Mouse (Mus musculus) heart, embryonic 10.5 days (tissue): ENCODE data around the gene Psme3. TPM values are rescaled to one million over a fixed set of nuclear protein-coding genes. Genes with fewer than 3 reads are reported as not detected.
A peak's percentile ranks its signal among the peaks of the same experiment; 100 is the strongest.
"Not testable (repeated sequence)": the region's sequence is repeated elsewhere in the genome, so short reads cannot be mapped to it uniquely, and the experiment has no call there.

Experiments used
- DNase-seq: peaks from one replicate; pipeline ENCODE4 v3.0.0-alpha.2; 2017; ENCODE audit warnings: low spot score
- H3K27ac ChIP-seq: fragments of 300-500 bp; sonication (generic); 2 replicates; pipeline ENCODE4 v1.5.1; 2016; ENCODE audit warnings: mild to moderate bottlenecking
- H3K27me3 ChIP-seq: fragments of 300-500 bp; sonication (generic); 2 replicates; pipeline ENCODE4 v1.6.1; 2016; ENCODE audit warnings: mild to moderate bottlenecking; ENCODE audit not compliant: poor library complexity, insufficient read depth, severe bottlenecking
- H3K36me3 ChIP-seq: fragments of 300-500 bp; sonication (generic); 2 replicates; pipeline ENCODE4 v1.6.1; 2016; ENCODE audit warnings: mild to moderate bottlenecking, moderate library complexity
- H3K4me1 ChIP-seq: fragments of 300-500 bp; sonication (generic); 2 replicates; pipeline ENCODE4 v1.6.1; 2016; ENCODE audit warnings: mild to moderate bottlenecking
- H3K4me3 ChIP-seq: fragments of 300-500 bp; sonication (generic); 2 replicates; pipeline ENCODE4 v1.5.1; 2016; ENCODE audit warnings: mild to moderate bottlenecking, moderate library complexity
- H3K9me3 ChIP-seq: fragments of 300-500 bp; sonication (generic); 2 replicates; pipeline ENCODE4 v1.6.1; 2016; ENCODE audit warnings: mild to moderate bottlenecking, moderate library complexity
- WGBS: fragments of 180-500 bp; shearing (Covaris S2); methylation state at CpG from one replicate; pipeline ENCODE4 v1.1.7; 2016; 5-methylcytosine and 5-hydroxymethylcytosine counted together
- polyA plus RNA-seq: library from polyadenylated mRNA; unstranded; fragments of >200 nt; fragmentation: Nextera tagmentation; extraction: Ambion mirVana; gene quantifications from 2 replicates; pipeline ENCODE4 v1.2.1, GENCODE M21; 2016

The Psme3 gene
- polyA plus RNA-seq, 1 experiment from 2014 or later = 177 TPM

GRCm38 (mm10) chr11:101324763-101325162 lies 8.8 kb downstream of the Psme3 start, which contains the start of gene Aoc2:
Gene Aoc2 (plus strand): TSS chr11:101325063.
- no peak within 1 kb of the TSS for H3K4me3 ChIP-seq
- no peaks in the 10 kb centered on the region for H3K9me3 ChIP-seq
- peaks cover 69% of the 10 kb centered on the region for H3K36me3 ChIP-seq
- no peak for DNase-seq
- H3K27ac ChIP-seq = no peak within 1 kb of the TSS
- H3K4me1 ChIP-seq = no peaks in the 10 kb centered on the region
- H3K27me3 ChIP-seq = no peaks in the 10 kb centered on the region
- WGBS = 92% methylated on average over 5 of the region's 5 CpGs

DNA sequence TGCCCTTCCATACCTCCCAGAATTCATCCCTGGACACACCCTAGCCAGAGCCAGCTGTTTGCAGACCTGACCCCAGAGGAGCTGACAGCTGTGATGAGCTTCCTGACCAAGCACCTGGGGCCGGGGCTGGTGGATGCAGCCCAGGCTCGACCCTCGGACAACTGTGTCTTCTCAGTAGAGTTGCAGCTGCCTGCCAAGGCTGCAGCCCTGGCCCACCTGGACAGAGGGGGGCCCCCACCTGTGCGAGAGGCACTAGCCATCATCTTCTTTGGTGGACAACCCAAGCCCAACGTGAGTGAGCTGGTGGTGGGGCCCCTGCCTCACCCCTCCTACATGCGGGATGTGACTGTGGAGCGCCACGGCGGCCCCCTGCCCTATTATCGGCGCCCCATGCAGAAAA lies 9.2 kb downstream of the Psme3 start:
- not testable (repeated sequence) for H3K9me3 ChIP-seq, H3K27ac ChIP-seq, H3K4me1 ChIP-seq, H3K4me3 ChIP-seq, DNase-seq, H3K27me3 ChIP-seq
- 91% methylated on average over 11 of the region's 11 CpGs for WGBS
- peaks cover 64% of the 10 kb centered on the region for H3K36me3 ChIP-seq

GRCm38 (mm10) chr11:101326147-101326546 lies 10.1 kb downstream of the Psme3 start:
- Histone ChIP-seq H3K27ac (no peak overlapping the region), H3K4me1 (peaks cover 6% of the 10 kb centered on the region; the same call in 1 of the 2 replicates), H3K27me3 (no peaks in the 10 kb centered on the region), H3K4me3 (no peak overlapping the region), H3K36me3 (peaks cover 55% of the 10 kb centered on the region), H3K9me3 (no peaks in the 10 kb centered on the region)
- DNase-seq = no peak
- WGBS = 80% methylated on average over 11 of the region's 11 CpGs

GRCm38 (mm10) chr11:101327311-101327710 lies 11.3 kb downstream of the Psme3 start:
- Histone ChIP-seq H3K9me3 (no peaks in the 10 kb centered on the region), H3K4me1 (peaks cover 6% of the 10 kb centered on the region; the same call in 1 of the 2 replicates), H3K36me3 (peaks cover 43% of the 10 kb centered on the region), H3K27me3 (no peaks in the 10 kb centered on the region), H3K27ac (no peak overlapping the region), H3K4me3 (no peak overlapping the region)
- DNase-seq = no peak
- WGBS = 48% methylated on average over 3 of the region's 3 CpGs

GRCm38 (mm10) chr11:101328941-101329635 lies 13.1 kb downstream of the Psme3 start:
- no peak overlapping the region for H3K4me3 ChIP-seq
- 0 out of 2 replicates have a peak overlapping the region, but pooled peaks have one; percentile 3 for H3K27ac ChIP-seq
- H3K36me3 ChIP-seq = peaks cover 25% of the 10 kb centered on the region
- peaks cover 11% of the 10 kb centered on the region for H3K4me1 ChIP-seq
- 80% methylated on average over 6 of the region's 6 CpGs for WGBS
- H3K27me3 ChIP-seq = no peaks in the 10 kb centered on the region
- no peaks in the 10 kb centered on the region for H3K9me3 ChIP-seq
- DNase-seq = no peak

- H3K27ac ChIP-seq = no peak within 1 kb of the TSS
- no peaks in the 10 kb centered on the region for H3K27me3 ChIP-seq
- H3K4me1 ChIP-seq = peaks cover 18% of the 10 kb centered on the region
- H3K9me3 ChIP-seq = no peaks in the 10 kb centered on the region
- 0 out of 2 replicates have a peak within 1 kb of the TSS, but pooled peaks have one; percentile 8 for H3K4me3 ChIP-seq
- WGBS = 55% methylated on average over 7 of the region's 7 CpGs
- DNase-seq = no peak
- H3K36me3 ChIP-seq = peaks cover 12% of the 10 kb centered on the region
Observed at GRCm38 (mm10) chr11:101330371-101330924, 14.4 kb downstream of the Psme3 start, which contains the start of gene Aoc3. Gene Aoc3 (plus strand): TSS chr11:101330605.

- H3K27ac ChIP-seq, DNase-seq, H3K36me3 ChIP-seq, H3K27me3 ChIP-seq, H3K9me3 ChIP-seq: not testable (repeated sequence)
- 0 out of 2 replicates have a peak overlapping the region, but pooled peaks have one; percentile 8 for H3K4me3 ChIP-seq
- peaks cover 18% of the 10 kb centered on the region for H3K4me1 ChIP-seq
- WGBS = 71% methylated on average over 6 of the region's 6 CpGs
Observed at GRCm38 (mm10) chr11:101330961-101331360, 14.9 kb downstream of the Psme3 start.

DNA sequence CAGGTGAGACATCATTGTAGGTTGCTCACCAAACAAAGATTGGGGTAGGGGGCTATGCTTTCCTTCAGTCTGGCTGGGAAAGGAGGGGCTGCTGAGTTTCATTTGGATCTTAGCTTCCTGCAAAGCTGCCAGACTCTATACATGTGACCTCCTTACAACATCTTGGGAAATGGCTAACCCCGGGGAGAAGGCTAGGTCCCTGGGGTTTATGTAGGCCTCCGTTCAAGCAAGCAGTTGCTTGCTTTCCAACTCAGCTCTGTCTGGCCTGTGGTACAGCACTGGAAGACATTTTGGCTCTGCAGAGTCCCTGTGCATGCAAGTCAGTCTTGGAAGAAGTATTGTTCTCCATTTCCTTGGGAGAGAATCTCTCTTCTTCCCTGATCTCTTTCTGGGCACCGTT lies 16.5 kb downstream of the Psme3 start:
- Histone ChIP-seq H3K27ac (no peak overlapping the region), H3K27me3 (no peaks in the 10 kb centered on the region), H3K4me3 (no peak overlapping the region), H3K9me3 (no peaks in the 10 kb centered on the region), H3K4me1 (peaks cover 22% of the 10 kb centered on the region), H3K36me3 (no peaks in the 10 kb centered on the region)
- DNase-seq = no peak
- 82% methylated on average over 3 of the region's 3 CpGs for WGBS

DNA sequence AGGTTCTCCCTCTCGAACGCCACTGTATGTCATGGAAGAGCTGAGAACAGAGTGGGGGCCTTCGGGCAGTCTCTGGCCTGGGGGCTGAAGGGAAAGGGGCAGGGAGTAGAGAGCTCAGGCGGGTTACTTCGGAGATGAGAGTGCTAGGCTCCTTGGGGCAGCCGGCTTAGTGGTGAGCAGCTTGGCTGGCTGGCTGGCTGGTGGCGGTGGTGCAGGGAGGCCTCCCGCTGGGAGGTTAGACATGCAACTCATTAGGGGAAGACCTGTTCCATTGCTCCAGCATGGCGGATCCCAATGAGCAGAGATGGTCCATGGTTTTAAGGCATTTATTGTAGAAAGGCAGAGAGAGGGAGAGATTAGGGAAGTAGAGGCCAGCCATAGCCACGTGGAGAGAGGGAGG lies 18.0 kb downstream of the Psme3 start:
- 41% methylated on average over 10 of the region's 10 CpGs for WGBS
- DNase-seq = no peak

GRCm38 (mm10) chr11:101334516-101334915 lies 18.5 kb downstream of the Psme3 start:
- Histone ChIP-seq H3K27me3 (no peaks in the 10 kb centered on the region), H3K9me3 (no peaks in the 10 kb centered on the region), H3K36me3 (no peaks in the 10 kb centered on the region), H3K4me1 (peaks cover 29% of the 10 kb centered on the region), H3K27ac (0 out of 2 replicates have a peak overlapping the region, but pooled peaks have one; percentile 1), H3K4me3 (no peak overlapping the region)
- DNase-seq = no peak
- WGBS = 10% methylated on average over 6 of the region's 6 CpGs

More for the DNA sequence above, 18.0 kb downstream of the Psme3 start:
- Histone ChIP-seq H3K27ac (no peak overlapping the region), H3K27me3 (no peaks in the 10 kb centered on the region), H3K9me3 (no peaks in the 10 kb centered on the region), H3K36me3 (no peaks in the 10 kb centered on the region), H3K4me1 (peaks cover 29% of the 10 kb centered on the region), H3K4me3 (no peak overlapping the region)

DNA sequence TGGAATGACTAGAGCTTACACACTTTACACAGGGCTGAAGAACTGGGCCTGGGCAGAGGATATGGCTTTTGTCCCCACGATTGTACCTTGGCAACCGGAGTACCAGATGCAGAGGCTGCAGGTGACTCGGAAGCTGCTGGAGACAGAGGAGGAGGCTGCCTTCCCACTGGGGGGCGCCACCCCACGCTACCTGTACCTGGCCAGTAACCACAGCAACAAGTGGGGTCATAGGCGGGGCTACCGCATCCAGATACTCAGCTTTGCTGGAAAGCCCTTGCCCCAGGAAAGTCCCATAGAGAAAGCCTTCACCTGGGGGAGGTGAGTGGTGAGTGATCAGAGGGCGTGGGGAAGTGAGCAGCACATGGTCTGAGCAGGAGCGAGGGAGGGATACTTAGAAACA lies 19.7 kb downstream of the Psme3 start:
- Histone ChIP-seq H3K9me3 (no peaks in the 10 kb centered on the region), H3K4me3 (no peak overlapping the region), H3K27ac (no peak overlapping the region), H3K27me3 (no peaks in the 10 kb centered on the region), H3K36me3 (no peaks in the 10 kb centered on the region), H3K4me1 (peaks cover 26% of the 10 kb centered on the region)
- DNase-seq = no peak
- 79% methylated on average over 9 of the region's 9 CpGs for WGBS

- H3K27me3 ChIP-seq = no peaks in the 10 kb centered on the region
- H3K4me3 ChIP-seq = peak overlapping the region; percentile 46
- WGBS = 1% methylated on average over 8 of the region's 9 CpGs
- H3K36me3 ChIP-seq = no peaks in the 10 kb centered on the region
- peak overlapping the region; percentile 75 for H3K27ac ChIP-seq
- no peaks in the 10 kb centered on the region for H3K9me3 ChIP-seq
- DNase-seq = peak; percentile 84
- peaks cover 23% of the 10 kb centered on the region for H3K4me1 ChIP-seq
Observed at GRCm38 (mm10) chr11:101338123-101338760, 22.2 kb downstream of the Psme3 start.
